9 mouse cellular contexts compared by ENCODE assay signal in genomic region chr11:95006525-95007219, GRCm38 (mm10). TPM values are rescaled to one million over a fixed set of nuclear protein-coding genes. Genes with fewer than 3 reads are reported as not detected.
DNase-seq lines count a peak whose midpoint lies in the region; ATAC-seq and TF ChIP-seq lines count a peak whose summit lies in the region.
"Had no signal": no experiment of that assay in that cellular context is flagged by ENCODE, and none has a peak within 500 bp of the region (broad histone marks: within the 10 kb centered on the region; RNA-seq: fewer than 3 reads in every experiment).

No protein-coding gene starts in this region.

- peak overlapping the region; percentile 80 for H3K27ac ChIP-seq in forebrain, embryonic 14.5 days (ENCODE audit: low read depth, low read length)
- H3K27ac ChIP-seq in layer of hippocampus, adult 2 months = peak overlapping the region; percentile 100

- WGBS in forebrain, embryonic 14.5 days = 1% methylated on average over 27 of the region's 27 CpGs

- no peaks in the 10 kb centered on the region for H3K9me3 ChIP-seq in forebrain, embryonic 14.5 days (replicated peaks; ENCODE audit: control insufficient read depth, low read length)

- DNase-seq in MN1 (ENCODE audit: low spot score) = peak; percentile 66
- DNase-seq in c-Kit-positive CD71-negative TER-119-negative erythroid progenitor cells, embryonic 14.5 days (ENCODE audit: low read depth) = peak; percentile 63
- DNase-seq in forebrain, embryonic 14.5 days (ENCODE audit: low spot score) = peak; percentile 90
- DNase-seq in heart, postnatal 36 days = peak; percentile 75 to 76
- DNase-seq in layer of hippocampus, adult 2 months (ENCODE audit: low spot score in 2 of 2) = peak in 1 of 2 experiments; percentile 71
- DNase-seq in lung, postnatal 14 days = peak; percentile 86
- peak; percentile 81 for DNase-seq in ovary, postnatal 36 days (ENCODE audit: low spot score)
- peak; percentile 84 to 87 for DNase-seq in thymus, postnatal 36 days

- ATAC-seq in forebrain, embryonic 14.5 days = peak; percentile 58

- H3K4me3 ChIP-seq in forebrain, embryonic 14.5 days (ENCODE audit: low read depth, low read length) = peak overlapping the region; percentile 30
- H3K4me3 ChIP-seq in layer of hippocampus, adult 2 months = peak overlapping the region; percentile 47

- peak overlapping the region; percentile 60 for H3K9ac ChIP-seq in forebrain, embryonic 14.5 days (ENCODE audit: low read length)

- peaks cover 42% of the 10 kb centered on the region for H3K36me3 ChIP-seq in forebrain, embryonic 14.5 days (ENCODE audit: control insufficient read depth, insufficient read depth, low read length)

- peak; percentile 57 for TF ChIP-seq CTCF in layer of hippocampus, adult 2 months (conservative IDR thresholded peaks at IDR 0.05)

- no peaks in the 10 kb centered on the region for H3K27me3 ChIP-seq in forebrain, embryonic 14.5 days (replicated peaks; ENCODE audit: control insufficient read depth, insufficient read depth, low read length)

- intact Hi-C loops in heart, postnatal 36 days (cut with DNase I) = no loop called here

- peak overlapping the region; percentile 68 for H3K4me2 ChIP-seq in forebrain, embryonic 14.5 days (ENCODE audit: low read length)

- peaks cover 23% of the 10 kb centered on the region for H3K4me1 ChIP-seq in forebrain, embryonic 14.5 days (ENCODE audit: control insufficient read depth, insufficient read depth, low read length)

RNA-seq across cellular contexts. Expression of gene Samd14, which starts 3.0 kb away (rescaled TPM):
- 81.7 and 96.5 TPM in 2 replicates for polyA plus RNA-seq in forebrain, embryonic 14.5 days (2014; fragmentation: Nextera tagmentation; extraction: Ambion mirVana)
- 1 to 10 TPM; 1.2 to 1.3 TPM for total RNA-seq in heart, postnatal 36 days (2021)
- 10 to 100 TPM; 38.9 to 40.8 TPM for total RNA-seq in layer of hippocampus, adult 2 months (2021)

RNA-seq across cellular contexts. Expression of gene Ppp1r9b, which starts 15.8 kb away (rescaled TPM):
- polyA plus RNA-seq in forebrain, embryonic 14.5 days (2014; fragmentation: Nextera tagmentation; extraction: Ambion mirVana) = 20.8 and 21.8 TPM in 2 replicates
- 10 to 100 TPM; 46.3 to 50.8 TPM for total RNA-seq in heart, postnatal 36 days (2021)
- total RNA-seq in layer of hippocampus, adult 2 months (2021) = 100 to 1,000 TPM; 967 to 974 TPM

RNA-seq across cellular contexts. Expression of gene Sgca, which starts 30.5 kb away (rescaled TPM):
- polyA plus RNA-seq in forebrain, embryonic 14.5 days (2014; fragmentation: Nextera tagmentation; extraction: Ambion mirVana) = not detected in 2 replicates
- 100 to 1,000 TPM; 185 to 189 TPM for total RNA-seq in heart, postnatal 36 days (2021)
- total RNA-seq in layer of hippocampus, adult 2 months (2021) = under 1 TPM in 1 of 2 experiments, not detected in 1; 0.44 TPM

RNA-seq across cellular contexts. Expression of gene Pdk2, which starts 34.5 kb away (rescaled TPM):
- polyA plus RNA-seq in forebrain, embryonic 14.5 days (2014; fragmentation: Nextera tagmentation; extraction: Ambion mirVana) = 20.1 and 24.2 TPM in 2 replicates
- total RNA-seq in heart, postnatal 36 days (2021) = 100 to 1,000 TPM; 439 to 481 TPM
- 100 to 1,000 TPM; 133 TPM for total RNA-seq in layer of hippocampus, adult 2 months (2021)

RNA-seq across cellular contexts. Expression of gene Hils1, which starts 39.3 kb away (rescaled TPM):
- polyA plus RNA-seq in forebrain, embryonic 14.5 days (2014; fragmentation: Nextera tagmentation; extraction: Ambion mirVana) = not detected in 2 replicates
- total RNA-seq in heart, postnatal 36 days (2021) = not detected
- not detected for total RNA-seq in layer of hippocampus, adult 2 months (2021)
- total RNA-seq: layer of hippocampus, adult 18-20 months had no signal

Comparison
In these comparisons a context has a peak if more than half of its experiments do, and no peak if none do; other contexts are left out.
1. RNA of gene Samd14, which starts 3.0 kb away (total RNA-seq): 38.9 to 40.8 TPM in layer of hippocampus, adult 2 months; 1.2 to 1.3 TPM in heart, postnatal 36 days; every median in the first group is over 10 times any median in the second.
2. RNA of gene Ppp1r9b, which starts 15.8 kb away (total RNA-seq): 967 to 974 TPM in layer of hippocampus, adult 2 months; 46.3 to 50.8 TPM in heart, postnatal 36 days; every median in the first group is over 10 times any median in the second.
3. RNA of gene Sgca, which starts 30.5 kb away (total RNA-seq): 185 to 189 TPM in heart, postnatal 36 days; 0.44 TPM in layer of hippocampus, adult 2 months; every median in the first group is over 100 times any median in the second.